Mouse (Mus musculus) brain, embryonic 14.5 days (tissue): ENCODE measurements around the gene Plp1. TPM values are rescaled to one million over a fixed set of nuclear protein-coding genes. Genes with fewer than 3 reads are reported as not detected.

Experiments
- DNase-seq: peaks from one replicate; pipeline ENCODE4 v3.0.0-alpha.2; 2011; ENCODE audit warnings: low read depth
- CTCF ChIP-seq: fragments of 200-500 bp; IDR thresholded peaks from 2 replicates; pipeline ENCODE4 v1.5.1; 2012; ENCODE audit warnings: inconsistent platforms, mild to moderate bottlenecking, moderate library complexity, borderline replicate concordance; ENCODE audit not compliant: insufficient read depth, insufficient read length; ENCODE audit errors: extremely low read depth
- POLR2A ChIP-seq: fragments of 200-500 bp; IDR thresholded peaks from 2 replicates; pipeline ENCODE4 v1.6.1; 2012; ENCODE audit warnings: mild to moderate bottlenecking, inconsistent platforms, borderline replicate concordance; ENCODE audit not compliant: poor library complexity, insufficient read depth, insufficient read length, severe bottlenecking; ENCODE audit errors: extremely low read depth
- polyA plus RNA-seq: library from polyadenylated mRNA; depleted of rRNA; stranded (reverse); fragments of >200 nt; gene quantifications from 2 replicates; pipeline ENCODE4 v1.2.3, GENCODE M21; 2012; rRNA removed

Plp1 gene
- 17.0 and 17.2 TPM in 2 replicates for polyA plus RNA-seq

GRCm38 (mm10) chrX:136822371-136822770, at the start of gene Plp1:
Plp1 (plus strand) TSS chrX:136822671.
- TF ChIP-seq POLR2A: no peak
- no peak for TF ChIP-seq CTCF

DNA sequence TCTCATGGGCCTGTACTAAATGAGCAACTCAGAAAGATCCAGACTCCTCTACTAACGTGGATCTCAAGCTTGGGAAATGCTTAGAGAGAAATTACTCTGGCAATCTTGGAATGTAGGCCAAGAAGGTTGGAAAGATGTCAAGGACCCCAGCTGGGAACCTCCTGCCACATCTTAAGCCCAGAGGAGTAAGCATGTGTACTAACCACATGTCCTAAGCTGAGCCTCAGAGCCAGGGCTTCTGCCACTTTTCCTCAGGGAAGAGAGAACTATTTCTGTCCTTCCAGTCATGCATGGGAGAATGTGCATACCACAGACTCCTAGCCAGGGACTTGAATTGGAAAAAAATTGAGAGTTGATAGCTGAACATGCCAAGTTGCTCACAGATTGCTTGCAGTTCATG, 49.4 kb upstream of the Plp1 start:
- TF ChIP-seq POLR2A: no peak
- no peak for TF ChIP-seq CTCF
- DNase-seq: no peak

More at GRCm38 (mm10) chrX:136822371-136822770, at the start of gene Plp1:
- DNase-seq: no peak

DNA sequence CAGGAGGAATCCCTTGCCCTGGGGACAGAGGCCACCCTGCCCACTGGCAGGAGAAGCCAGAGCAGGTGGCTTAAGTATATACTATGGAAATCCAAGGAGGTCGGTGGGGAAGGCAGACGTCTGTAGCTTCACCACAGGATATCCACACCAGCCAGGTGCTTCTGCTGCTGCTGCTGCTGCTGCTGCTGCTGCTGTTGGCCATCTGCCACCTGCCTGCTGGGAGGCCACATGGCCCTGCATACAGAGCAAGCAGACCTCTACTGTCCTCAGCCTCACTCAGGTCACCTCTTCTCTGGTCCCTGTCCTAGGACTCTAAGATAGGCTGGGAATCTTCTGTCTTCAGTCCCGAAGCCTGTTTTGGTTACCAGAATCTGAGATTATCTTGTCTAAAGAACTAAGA, 44.4 kb upstream of the Plp1 start:
- no peak for DNase-seq
- TF ChIP-seq POLR2A: no peak
- no peak for TF ChIP-seq CTCF

- DNase-seq: no peak
- TF ChIP-seq CTCF (no peak), POLR2A (no peak)
These were observed 43.2 kb upstream of the Plp1 start for GRCm38 (mm10) chrX:136779262-136779661.

GRCm38 (mm10) chrX:136780041-136780440, 42.4 kb upstream of the Plp1 start, which contains the start of gene Glra4:
Glra4 (minus strand) TSS chrX:136780141.
- no peak for DNase-seq

GRCm38 (mm10) chrX:136789446-136789845, 33.0 kb upstream of the Plp1 start:
- DNase-seq: no peak

More at GRCm38 (mm10) chrX:136780041-136780440, 42.4 kb upstream of the Plp1 start, which contains the start of gene Glra4:
- TF ChIP-seq CTCF (no peak), POLR2A (no peak)

GRCm38 (mm10) chrX:136797223-136797622, 25.2 kb upstream of the Plp1 start:
- TF ChIP-seq CTCF (no peak), POLR2A (no peak)
- peak; percentile 52 for DNase-seq

More at GRCm38 (mm10) chrX:136789446-136789845, 33.0 kb upstream of the Plp1 start:
- TF ChIP-seq POLR2A: no peak
- TF ChIP-seq CTCF: no peak

GRCm38 (mm10) chrX:136819752-136820151, 2.7 kb upstream of the Plp1 start:
- TF ChIP-seq POLR2A: no peak
- no peak for TF ChIP-seq CTCF
- DNase-seq: no peak

DNA sequence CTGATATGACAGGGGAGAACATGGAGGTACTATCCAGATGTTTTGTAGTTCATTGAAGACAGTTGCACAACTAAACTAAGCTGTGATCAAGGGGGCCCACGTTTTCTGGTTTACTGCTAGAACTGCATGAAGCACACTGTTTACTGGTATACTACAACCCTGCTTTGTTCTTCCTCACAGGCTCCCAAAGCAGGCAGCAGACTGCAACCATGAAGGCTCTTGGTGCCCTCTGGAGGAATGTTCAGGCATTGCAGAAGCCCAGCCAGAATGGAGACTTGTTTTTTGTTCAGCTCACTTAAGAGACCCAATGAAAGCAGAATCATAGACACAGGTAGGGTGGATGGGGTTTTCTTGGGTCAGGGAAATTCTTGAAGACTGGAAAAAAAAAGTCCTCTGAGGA, 2.2 kb upstream of the Plp1 start:
- DNase-seq: peak; percentile 90
- TF ChIP-seq CTCF (peak; percentile 81; the same call in 1 of the 2 replicates), POLR2A (no peak)

DNA sequence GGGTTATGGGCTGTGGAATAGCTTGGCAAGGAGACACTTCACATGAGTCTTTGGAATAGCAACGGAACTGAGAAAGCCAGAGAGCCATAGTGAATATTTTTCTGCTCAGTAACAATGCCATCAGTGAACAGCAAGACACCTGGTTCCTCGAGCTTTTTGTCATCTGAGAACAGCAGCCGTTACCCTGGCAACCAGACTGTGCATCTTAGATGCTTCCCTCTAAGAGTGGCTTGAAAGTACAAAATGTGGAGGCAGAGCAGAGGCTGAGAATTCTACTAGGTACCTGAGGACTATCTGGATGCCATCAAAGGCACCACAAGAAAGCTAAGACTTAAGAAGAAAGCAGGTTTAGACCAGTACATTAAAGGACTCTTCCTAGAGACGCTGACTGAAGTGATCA, 2.5 kb downstream of the Plp1 start:
- peak; percentile 72 for DNase-seq
- TF ChIP-seq CTCF (no peak), POLR2A (no peak)

DNA sequence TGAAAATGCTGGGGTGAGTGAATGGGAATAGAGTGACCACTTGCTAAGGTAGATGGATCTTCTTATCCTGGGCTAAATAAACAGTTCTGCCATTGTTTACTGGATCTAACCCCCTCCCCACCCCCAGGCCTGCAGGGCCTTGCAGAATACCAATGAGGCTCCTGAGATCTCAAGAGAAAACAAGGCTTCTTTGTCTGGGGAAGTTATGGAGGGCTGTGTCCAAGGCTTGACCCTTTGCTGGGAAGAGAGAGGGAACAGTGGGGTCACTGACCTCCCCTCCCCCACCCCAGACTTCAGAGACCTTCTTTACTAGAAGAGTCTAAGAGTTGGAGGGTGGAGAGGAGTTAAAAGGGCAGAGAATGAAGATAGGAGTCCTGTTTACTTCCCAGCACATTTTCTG, 6.1 kb downstream of the Plp1 start:
- TF ChIP-seq POLR2A: no peak
- no peak for TF ChIP-seq CTCF
- no peak for DNase-seq

GRCm38 (mm10) chrX:136850300-136850699, 27.8 kb downstream of the Plp1 start:
- peak; percentile 4; the same call in 1 of the 2 replicates for TF ChIP-seq CTCF
- no peak for TF ChIP-seq POLR2A
- peak; percentile 25 for DNase-seq

- TF ChIP-seq CTCF: no peak
- TF ChIP-seq POLR2A: peak; percentile 27
- DNase-seq: peak; percentile 79
These were observed 45.9 kb downstream of the Plp1 start, which contains the start of gene Rab9b for GRCm38 (mm10) chrX:136868061-136869040. Rab9b (minus strand) TSS chrX:136868755.

Other genes with a start within 250 kb of the Plp1 start
- 46.6 and 84.2 TPM in 2 replicates for gene Tceal3, start 231.8 kb upstream of the Plp1 start, polyA plus RNA-seq
- 10.9 and 11.8 TPM in 2 replicates for gene Tceal1, start 114.7 kb upstream of the Plp1 start, polyA plus RNA-seq
- gene Morf4l2, start 79.0 kb upstream of the Plp1 start, polyA plus RNA-seq: 369 and 380 TPM in 2 replicates
- 0.04 and 0.05 TPM in 2 replicates for gene Glra4, start 42.5 kb upstream of the Plp1 start, polyA plus RNA-seq
- gene Rab9b, start 46.1 kb downstream of the Plp1 start, polyA plus RNA-seq: 6.7 and 13.7 TPM in 2 replicates
- gene H2bfm, start 104.7 kb downstream of the Plp1 start, polyA plus RNA-seq: not detected in 2 replicates
- 38.7 and 46.3 TPM in 2 replicates for gene Tmsb15b2, start 152.8 kb downstream of the Plp1 start, polyA plus RNA-seq
- gene Tmsb15l, start 154.2 kb downstream of the Plp1 start, polyA plus RNA-seq: 10.1 and 13.8 TPM in 2 replicates
- gene Tmsb15b1, start 154.2 kb downstream of the Plp1 start, polyA plus RNA-seq: 12.8 and 19.7 TPM in 2 replicates
- gene Zcchc18, start 170.5 kb downstream of the Plp1 start, polyA plus RNA-seq: 149 and 152 TPM in 2 replicates
- gene Slc25a53, start 215.6 kb downstream of the Plp1 start, polyA plus RNA-seq: 20.5 and 27.1 TPM in 2 replicates
- gene Fam199x, start 226.9 kb downstream of the Plp1 start, polyA plus RNA-seq: 2.2 and 3.9 TPM in 2 replicates